Mouse (Mus musculus): Measurements from ENCODE around the gene Galr2. TPM values are rescaled to one million over a fixed set of nuclear protein-coding genes. Genes with fewer than 3 reads are reported as not detected.
A peak's percentile ranks its signal among the peaks of the same experiment; 100 is the strongest.

Galr2 gene
- polyA plus RNA-seq, 1 experiment from 2014 or later = 0.11 TPM

DNA sequence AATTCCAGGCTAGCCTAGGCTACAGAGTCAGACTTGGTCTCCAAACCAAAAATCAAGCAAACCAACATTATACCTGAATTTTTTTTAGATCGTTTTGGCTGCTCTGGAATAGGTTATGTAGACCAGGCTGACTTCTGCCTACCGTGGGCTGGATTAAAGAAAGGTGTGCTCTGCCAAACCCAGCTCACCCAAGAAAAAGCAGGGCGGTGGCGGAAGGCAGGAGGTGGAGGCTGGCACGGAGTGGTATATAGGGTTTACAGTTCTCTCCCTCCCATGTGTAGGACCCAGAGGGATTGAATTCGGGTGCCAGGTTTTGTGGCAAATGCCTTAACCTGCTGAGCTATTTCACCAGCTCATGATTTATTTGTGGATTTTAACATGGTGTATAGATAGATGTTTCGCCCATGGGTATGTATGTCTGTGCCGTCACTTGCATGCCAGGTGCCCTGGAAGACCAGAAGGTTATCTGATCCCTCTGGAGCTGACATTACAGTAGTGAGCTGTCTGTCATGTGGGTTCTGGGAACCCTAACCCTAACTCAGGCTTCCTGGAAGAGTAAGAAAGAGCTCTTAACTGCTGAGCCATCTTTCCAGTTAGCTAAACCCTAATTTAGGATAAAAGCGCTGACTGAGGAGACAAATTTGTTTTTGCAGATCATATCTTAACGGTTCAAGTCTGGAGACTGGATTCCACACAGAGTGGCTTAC, 26.4 kb downstream of the Galr2 start, which contains the start of gene Exoc7:
Gene Exoc7, minus strand, starts transcription at position 215 of the 707 bp plus-strand sequence.
- Histone ChIP-seq H3K4me3 (ENCODE audit: low read depth, low read length) (peak within 1 kb of the TSS; percentile 72), H3K27ac (ENCODE audit: low read depth, low read length) (peak within 1 kb of the TSS; percentile 63), H3K4me2 (peak within 1 kb of the TSS; percentile 86), H3K27me3 (replicated peaks; ENCODE audit: control insufficient read depth, insufficient read depth, low read length) (no peaks in the 10 kb centered on the region), H3K9me3 (ENCODE audit: control insufficient read depth, low read length) (peaks cover 3% of the 10 kb centered on the region; the same call in 1 of the 2 replicates), H3K36me3 (ENCODE audit: control insufficient read depth, insufficient read depth, low read length) (peaks cover 12% of the 10 kb centered on the region), H3K4me1 (replicated peaks; ENCODE audit: control insufficient read depth, insufficient read depth, low read length) (peaks cover 19% of the 10 kb centered on the region), H3K9ac (ENCODE audit: low read depth, low read length) (peak within 1 kb of the TSS; percentile 78)
- ATAC-seq (replicated peaks; ENCODE audit: low FRiP score) (0 out of 2 replicates have a peak, but pooled peaks have one; percentile 4), DNase-seq (ENCODE audit: low spot score) (no peak)
- 73% methylated on average over 10 of the region's 10 CpGs for WGBS

DNA sequence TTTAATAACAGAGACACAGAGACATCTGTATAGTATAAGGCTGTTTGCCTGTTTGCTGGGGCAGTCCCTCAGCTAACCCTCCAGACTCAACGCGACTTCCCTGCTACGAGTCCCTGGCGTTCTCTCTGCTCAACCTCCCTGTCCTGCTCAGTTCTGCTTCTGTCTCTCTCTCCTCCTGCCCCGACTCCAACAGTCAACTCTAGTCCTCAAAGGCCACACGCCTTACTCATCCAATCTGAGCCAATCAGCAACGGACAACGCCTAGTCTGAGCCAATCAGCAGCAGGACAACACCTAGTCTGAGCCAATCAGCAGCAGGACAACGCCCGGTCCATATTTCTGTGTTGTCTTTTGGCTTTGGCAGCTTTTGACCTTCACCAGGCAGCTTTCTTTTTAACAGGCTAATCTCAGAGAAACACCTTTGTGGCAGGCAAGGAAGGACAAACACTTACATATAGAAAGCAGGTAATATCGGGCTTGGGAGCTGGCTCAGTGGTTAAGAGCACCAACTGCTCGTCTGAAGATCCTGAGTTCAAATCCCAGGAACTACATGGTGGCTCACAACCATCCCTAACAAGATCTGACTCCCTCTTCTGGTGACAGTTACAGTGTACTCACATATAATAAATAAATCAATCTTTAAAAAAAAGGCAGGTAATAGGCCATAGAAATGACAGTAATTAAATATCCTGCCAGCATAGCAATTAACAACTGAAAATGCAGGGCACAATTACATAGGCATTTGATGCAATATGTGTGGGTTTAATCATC, 27.2 kb downstream of the Galr2 start:
- ATAC-seq (replicated peaks; ENCODE audit: low FRiP score) = peak; percentile 75
- H3K4me3 ChIP-seq (ENCODE audit: low read depth, low read length) = no peak overlapping the region

DNA sequence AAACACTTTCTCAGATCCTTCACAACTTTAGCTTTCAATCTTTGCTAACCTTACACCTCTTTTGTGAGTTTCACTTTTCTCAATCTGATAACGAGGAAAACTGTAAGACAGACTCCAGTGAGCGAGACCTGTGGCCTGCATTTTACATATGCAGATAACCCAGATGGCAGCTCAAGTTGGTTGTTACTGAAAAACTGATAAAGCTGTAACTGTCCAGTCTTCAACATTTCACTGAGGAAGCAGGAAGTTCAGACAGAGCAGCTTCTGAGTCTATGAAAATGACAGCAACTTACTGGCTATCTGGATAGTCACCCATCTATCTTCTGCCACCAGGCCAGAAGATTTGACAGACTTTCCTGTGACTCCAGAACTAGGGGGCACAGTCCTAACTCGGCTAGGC, 28.9 kb downstream of the Galr2 start:
- Histone ChIP-seq H3K9me3 (ENCODE audit: control insufficient read depth, low read length) (peaks cover 3% of the 10 kb centered on the region; the same call in 1 of the 2 replicates), H3K4me1 (replicated peaks; ENCODE audit: control insufficient read depth, insufficient read depth, low read length) (peaks cover 19% of the 10 kb centered on the region), H3K27me3 (replicated peaks; ENCODE audit: control insufficient read depth, insufficient read depth, low read length) (no peaks in the 10 kb centered on the region), H3K36me3 (ENCODE audit: control insufficient read depth, insufficient read depth, low read length) (peaks cover 5% of the 10 kb centered on the region), H3K4me3 (ENCODE audit: low read depth, low read length) (no peak overlapping the region), H3K27ac (ENCODE audit: low read depth, low read length) (peak overlapping the region; percentile 85), H3K4me2 (no peak overlapping the region), H3K9ac (ENCODE audit: low read depth, low read length) (no peak overlapping the region)
- ATAC-seq (replicated peaks; ENCODE audit: low FRiP score) (peak; percentile 19), DNase-seq (ENCODE audit: low spot score) (no peak)
- 27% methylated on average over 3 of the region's 3 CpGs for WGBS

More for the DNA sequence above, 27.2 kb downstream of the Galr2 start:
- Histone ChIP-seq H3K4me1 (replicated peaks; ENCODE audit: control insufficient read depth, insufficient read depth, low read length) (peaks cover 19% of the 10 kb centered on the region), H3K9me3 (ENCODE audit: control insufficient read depth, low read length) (peaks cover 3% of the 10 kb centered on the region; the same call in 1 of the 2 replicates), H3K36me3 (ENCODE audit: control insufficient read depth, insufficient read depth, low read length) (peaks cover 11% of the 10 kb centered on the region), H3K4me2 (peak overlapping the region; percentile 86), H3K27ac (ENCODE audit: low read depth, low read length) (peak overlapping the region; percentile 63), H3K27me3 (replicated peaks; ENCODE audit: control insufficient read depth, insufficient read depth, low read length) (no peaks in the 10 kb centered on the region), H3K9ac (ENCODE audit: low read depth, low read length) (peak overlapping the region; percentile 32; the same call in 1 of the 2 replicates)
- DNase-seq (ENCODE audit: low spot score) = no peak
- WGBS = 73% methylated on average over 12 of the region's 12 CpGs

DNA sequence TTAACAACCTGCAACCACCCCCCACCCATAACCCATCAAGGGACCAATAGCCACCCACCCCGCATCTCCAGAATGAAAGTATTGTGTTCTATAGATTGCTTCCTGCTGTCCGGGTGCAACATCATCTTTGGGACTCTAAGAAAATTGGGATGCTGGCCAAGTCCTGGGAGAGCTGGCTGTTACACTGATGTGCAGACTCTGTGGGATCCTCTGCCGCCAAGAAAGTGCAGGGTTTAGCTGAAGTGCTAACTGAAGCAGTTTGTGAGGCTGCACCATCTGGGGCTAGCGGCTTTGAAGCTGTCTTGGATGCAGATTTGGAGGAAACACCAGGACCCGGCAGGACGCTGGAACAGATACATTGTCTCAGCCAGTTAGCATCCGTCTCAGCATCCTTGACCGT, 30.4 kb downstream of the Galr2 start:
- Histone ChIP-seq H3K4me1 (replicated peaks; ENCODE audit: control insufficient read depth, insufficient read depth, low read length) (peaks cover 14% of the 10 kb centered on the region), H3K27ac (ENCODE audit: low read depth, low read length) (no peak overlapping the region), H3K4me2 (no peak overlapping the region), H3K4me3 (ENCODE audit: low read depth, low read length) (no peak overlapping the region), H3K36me3 (ENCODE audit: control insufficient read depth, insufficient read depth, low read length) (no peaks in the 10 kb centered on the region), H3K27me3 (replicated peaks; ENCODE audit: control insufficient read depth, insufficient read depth, low read length) (no peaks in the 10 kb centered on the region), H3K9ac (ENCODE audit: low read depth, low read length) (no peak overlapping the region), H3K9me3 (ENCODE audit: control insufficient read depth, low read length) (no peaks in the 10 kb centered on the region)
- WGBS = 63% methylated on average over 8 of the region's 8 CpGs
- DNase-seq (ENCODE audit: low spot score) (no peak), ATAC-seq (replicated peaks; ENCODE audit: low FRiP score) (no peak)

DNA sequence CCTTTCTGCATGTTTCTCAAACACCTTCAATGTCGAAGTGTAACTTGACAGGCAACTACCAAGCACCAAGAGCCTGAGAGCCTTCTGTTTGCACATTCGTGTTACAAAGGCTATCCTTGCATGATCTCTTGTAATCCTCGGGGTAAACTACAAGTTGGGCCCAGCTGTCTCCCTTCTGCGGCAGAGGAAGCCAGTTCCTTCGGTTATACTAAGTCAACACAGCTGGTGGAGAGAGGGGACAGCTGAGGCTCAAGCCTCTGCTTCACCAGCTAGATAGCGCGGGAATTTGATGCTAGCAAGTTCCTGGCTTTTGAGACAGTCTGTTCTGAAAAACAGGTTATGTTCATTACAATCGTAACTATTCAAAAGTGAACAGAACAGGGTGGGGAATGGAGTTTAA, 31.6 kb downstream of the Galr2 start:
- Histone ChIP-seq H3K36me3 (ENCODE audit: control insufficient read depth, insufficient read depth, low read length) (no peaks in the 10 kb centered on the region), H3K4me2 (no peak overlapping the region), H3K4me1 (replicated peaks; ENCODE audit: control insufficient read depth, insufficient read depth, low read length) (peaks cover 10% of the 10 kb centered on the region), H3K9me3 (ENCODE audit: control insufficient read depth, low read length) (no peaks in the 10 kb centered on the region), H3K27me3 (replicated peaks; ENCODE audit: control insufficient read depth, insufficient read depth, low read length) (no peaks in the 10 kb centered on the region), H3K27ac (ENCODE audit: low read depth, low read length) (no peak overlapping the region), H3K4me3 (ENCODE audit: low read depth, low read length) (no peak overlapping the region), H3K9ac (ENCODE audit: low read depth, low read length) (no peak overlapping the region)
- WGBS = 54% methylated on average over 8 of the region's 8 CpGs
- no peak for DNase-seq (ENCODE audit: low spot score)
- no peak for ATAC-seq (replicated peaks; ENCODE audit: low FRiP score)

DNA sequence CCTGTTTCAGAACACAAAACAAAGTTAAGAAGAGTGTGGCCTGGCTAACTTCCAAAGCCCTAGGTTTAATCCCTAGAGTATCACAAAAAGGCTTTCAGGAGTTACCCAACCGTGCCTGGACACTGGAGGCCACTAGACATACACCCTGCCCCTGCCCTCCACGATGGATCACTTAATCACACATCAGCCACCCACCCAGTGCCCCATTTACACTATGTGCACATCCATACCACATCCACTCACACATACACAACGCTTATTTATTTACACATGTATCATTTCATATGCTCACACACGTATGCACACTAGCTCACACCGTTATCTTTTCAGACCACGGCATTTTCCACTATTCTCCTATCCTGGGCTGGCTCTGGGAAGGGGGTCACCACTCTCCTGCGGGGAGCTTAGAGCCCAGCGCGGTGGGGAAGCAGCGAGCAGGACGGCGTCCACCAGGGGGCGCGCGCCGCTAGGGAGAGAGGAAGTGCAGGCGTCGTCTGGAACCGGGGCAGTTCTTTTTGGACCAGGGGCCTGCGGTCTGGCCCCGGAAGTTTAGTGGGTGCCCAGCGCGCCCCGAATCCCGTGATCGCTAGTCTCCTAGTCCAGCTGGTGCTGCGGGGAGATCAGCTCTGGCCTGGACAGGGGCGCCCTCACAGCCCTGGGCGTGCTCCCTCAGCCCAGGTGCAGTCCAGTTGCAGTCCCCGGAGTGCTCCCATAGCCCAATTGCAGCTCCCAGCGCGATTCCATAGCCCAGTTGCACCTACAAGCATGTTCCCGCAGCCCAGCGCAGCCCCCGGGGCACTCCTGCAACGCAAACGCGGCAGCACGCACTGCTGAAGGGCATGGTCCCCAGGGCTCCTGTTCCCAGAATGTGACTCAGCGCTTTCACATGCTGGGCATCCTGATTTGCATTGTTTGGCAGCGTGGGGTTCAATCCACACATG, 38.2 kb downstream of the Galr2 start:
- no peaks in the 10 kb centered on the region for H3K36me3 ChIP-seq (ENCODE audit: control insufficient read depth, insufficient read depth, low read length)
- peak overlapping the region; percentile 78 for H3K9ac ChIP-seq (ENCODE audit: low read depth, low read length)
- no peak overlapping the region for H3K27ac ChIP-seq (ENCODE audit: low read depth, low read length)
- peaks cover 9% of the 10 kb centered on the region for H3K4me1 ChIP-seq (replicated peaks; ENCODE audit: control insufficient read depth, insufficient read depth, low read length)
- no peaks in the 10 kb centered on the region for H3K27me3 ChIP-seq (replicated peaks; ENCODE audit: control insufficient read depth, insufficient read depth, low read length)
- peak overlapping the region; percentile 100 for H3K4me2 ChIP-seq
- WGBS = 2% methylated on average over 41 of the region's 41 CpGs
- peak; percentile 86 for DNase-seq (ENCODE audit: low spot score)
- H3K4me3 ChIP-seq (ENCODE audit: low read depth, low read length) = peak overlapping the region; percentile 58
- ATAC-seq (replicated peaks; ENCODE audit: low FRiP score) = peak; percentile 78
- no peaks in the 10 kb centered on the region for H3K9me3 ChIP-seq (ENCODE audit: control insufficient read depth, low read length)

DNA sequence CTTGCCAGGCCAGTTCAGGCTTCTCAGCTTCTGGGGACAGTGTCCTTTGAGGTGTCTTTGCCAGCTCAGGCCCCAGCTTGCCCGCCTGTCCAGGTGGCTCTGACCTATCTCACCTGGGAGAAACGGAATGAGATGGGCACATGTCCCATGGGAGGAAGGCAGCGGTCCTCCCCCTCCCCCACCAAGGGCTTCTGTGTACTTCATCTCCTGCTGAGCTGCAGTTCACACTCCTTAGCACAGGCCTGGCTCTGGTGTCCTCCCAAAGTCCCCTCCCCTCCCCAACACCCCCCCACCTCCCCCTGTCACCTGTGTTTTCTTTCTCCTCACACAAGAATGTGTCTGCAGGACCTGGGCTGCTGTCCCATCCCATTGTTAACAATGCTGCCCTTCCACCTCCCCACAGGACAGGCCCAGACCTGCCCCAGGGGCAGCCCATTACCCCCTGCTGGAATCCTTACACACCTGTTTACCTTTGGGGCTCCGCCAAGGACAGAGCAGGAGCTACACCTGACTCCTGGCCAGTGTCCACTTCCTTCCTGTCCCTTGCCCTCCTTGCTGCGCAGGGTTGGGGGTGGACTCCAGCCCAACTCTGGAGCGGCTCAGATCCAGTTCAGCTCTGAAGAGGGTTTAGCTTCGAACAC, 46.3 kb downstream of the Galr2 start:
- DNase-seq (ENCODE audit: low spot score) = no peak
- Histone ChIP-seq H3K4me2 (no peak overlapping the region), H3K9ac (ENCODE audit: low read depth, low read length) (no peak overlapping the region), H3K4me3 (ENCODE audit: low read depth, low read length) (no peak overlapping the region), H3K4me1 (replicated peaks; ENCODE audit: control insufficient read depth, insufficient read depth, low read length) (peaks cover 2% of the 10 kb centered on the region; the same call in 1 of the 2 replicates), H3K36me3 (ENCODE audit: control insufficient read depth, insufficient read depth, low read length) (no peaks in the 10 kb centered on the region), H3K27me3 (replicated peaks; ENCODE audit: control insufficient read depth, insufficient read depth, low read length) (no peaks in the 10 kb centered on the region; the same call in 1 of the 2 replicates), H3K27ac (ENCODE audit: low read depth, low read length) (no peak overlapping the region), H3K9me3 (ENCODE audit: control insufficient read depth, low read length) (no peaks in the 10 kb centered on the region)
- no peak for ATAC-seq (replicated peaks; ENCODE audit: low FRiP score)
- WGBS = 69% methylated on average over 7 of the region's 7 CpGs
